Mouse (Mus musculus): ENCODE results near the gene Cmss1. TPM values are rescaled to one million over a fixed set of nuclear protein-coding genes. Genes with fewer than 3 reads are reported as not detected.
A peak's percentile ranks its signal among the peaks of the same experiment; 100 is the strongest.
"Not testable (repeated sequence)": the region's sequence is repeated elsewhere in the genome, so short reads cannot be mapped to it uniquely, and the experiment has no call there.

Cmss1 gene
- total and polyA plus RNA-seq, 2 experiments from 2014 or later, result 12.0 to 43.4 TPM

DNA sequence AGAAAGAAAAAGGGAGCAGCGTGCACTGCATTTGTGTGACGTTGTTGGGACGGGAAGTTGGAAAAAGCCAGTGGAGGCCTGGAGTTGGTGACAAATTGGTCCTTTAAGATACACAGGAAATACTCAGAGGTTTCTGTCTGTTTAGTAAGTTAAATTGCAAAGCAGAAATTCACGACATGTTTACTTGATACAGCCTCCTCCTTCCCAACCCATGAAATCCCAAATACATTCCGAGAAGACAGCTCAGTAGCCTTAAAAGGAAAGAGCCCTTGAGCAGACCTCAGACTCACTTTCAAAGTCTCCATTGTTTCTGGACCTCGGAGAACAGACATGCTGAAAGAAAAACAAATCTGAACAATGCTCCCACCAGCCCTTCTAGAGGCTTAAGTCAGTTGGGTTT lies 205.0 kb downstream of the Cmss1 start:
- ATAC-seq (no peak), DNase-seq (no peak)
- 53% methylated on average over 6 of the region's 6 CpGs for WGBS
- no peaks in the 10 kb centered on the region for H3K9me3 ChIP-seq (ENCODE audit: low read length)
- H3K36me3 ChIP-seq (ENCODE audit: insufficient read depth), result no peaks in the 10 kb centered on the region
- no peak for TF ChIP-seq CTCF (IDR thresholded peaks at IDR 0.05; ENCODE audit: low read depth)
- H3K4me1 ChIP-seq (ENCODE audit: insufficient read depth), result no peaks in the 10 kb centered on the region
- no peak overlapping the region for H3K9ac ChIP-seq
- H3K27ac ChIP-seq (ENCODE audit: low read depth, low read length), result no peak overlapping the region
- H3K4me3 ChIP-seq (ENCODE audit: low read depth, low read length), result no peak overlapping the region
- H3K27me3 ChIP-seq (ENCODE audit: insufficient read depth, low read length), result no peaks in the 10 kb centered on the region
- no peak overlapping the region for H3K4me2 ChIP-seq (ENCODE audit: low read depth)

DNA sequence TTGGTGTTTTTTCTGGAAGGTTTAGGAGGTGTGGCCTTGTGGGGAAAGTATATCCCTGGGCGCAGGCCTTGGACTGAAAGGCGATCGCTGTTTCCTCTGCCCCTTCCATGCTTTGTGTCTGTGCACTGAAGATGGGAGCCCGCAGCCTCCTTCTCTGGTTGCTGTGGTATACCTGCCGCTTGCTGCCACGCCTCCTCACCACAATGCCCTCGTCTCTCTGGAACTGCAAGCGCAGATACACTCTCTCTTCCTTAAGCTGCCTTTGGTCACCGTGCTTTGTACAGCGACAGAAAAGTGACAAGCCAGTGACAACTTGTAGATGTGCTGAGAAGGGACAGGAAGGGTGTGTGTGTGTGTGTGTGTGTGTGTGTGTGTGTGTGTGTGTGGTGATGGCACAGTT lies 207.1 kb downstream of the Cmss1 start:
- no peak overlapping the region for H3K9ac ChIP-seq
- H3K4me2 ChIP-seq (ENCODE audit: low read depth), result no peak overlapping the region
- no peak for TF ChIP-seq CTCF (IDR thresholded peaks at IDR 0.05; ENCODE audit: low read depth)
- H3K4me1 ChIP-seq (ENCODE audit: insufficient read depth), result no peaks in the 10 kb centered on the region
- no peak for DNase-seq
- no peaks in the 10 kb centered on the region for H3K27me3 ChIP-seq (ENCODE audit: insufficient read depth, low read length)
- no peak for ATAC-seq
- H3K4me3 ChIP-seq (ENCODE audit: low read depth, low read length), result no peak overlapping the region
- 87% methylated on average over 10 of the region's 10 CpGs for WGBS
- H3K9me3 ChIP-seq (ENCODE audit: low read length), result no peaks in the 10 kb centered on the region
- H3K27ac ChIP-seq (ENCODE audit: low read depth, low read length), result no peak overlapping the region
- no peaks in the 10 kb centered on the region for H3K36me3 ChIP-seq (ENCODE audit: insufficient read depth)

DNA sequence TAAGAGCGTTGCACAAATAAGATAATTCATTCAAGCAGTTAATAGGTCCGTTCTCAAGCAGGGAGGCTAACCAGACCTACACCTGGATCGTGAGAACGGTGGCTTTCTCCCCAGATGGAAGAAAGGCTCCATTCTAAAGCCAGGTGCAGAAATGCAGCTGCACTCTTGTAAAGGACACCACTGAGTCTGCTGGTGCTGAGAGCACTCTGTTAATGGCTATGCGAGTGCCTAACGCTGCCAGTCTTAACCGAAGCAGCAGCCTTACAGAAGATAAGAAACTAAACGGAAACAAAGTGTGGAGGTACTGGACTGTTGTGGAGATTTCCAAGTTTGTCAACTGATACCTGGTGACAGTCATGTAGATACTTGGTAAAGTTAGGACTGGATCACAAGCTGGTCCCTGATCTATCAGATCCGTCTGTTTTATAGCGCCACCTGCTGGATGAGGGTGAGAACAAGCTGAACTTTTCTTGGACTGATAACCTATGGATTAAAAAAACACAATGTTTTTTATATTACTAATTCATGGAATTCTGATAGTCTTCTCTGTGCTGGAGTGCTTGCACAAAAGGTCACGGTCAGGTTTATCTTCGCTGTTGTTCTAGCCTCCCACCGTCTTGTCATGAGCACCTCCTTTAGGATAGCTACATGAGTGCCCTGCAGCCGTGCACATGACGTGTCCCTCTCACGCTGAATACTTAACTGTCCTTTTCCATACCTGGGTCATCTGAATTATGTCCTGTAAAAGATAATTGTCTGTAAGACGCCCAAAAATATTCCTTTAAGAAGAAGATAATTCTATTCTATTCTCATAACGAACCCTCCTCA lies 208.1 kb downstream of the Cmss1 start:
- H3K4me2 ChIP-seq (ENCODE audit: low read depth), result no peak overlapping the region
- ATAC-seq (peak; percentile 46; the same call in 1 of the 2 replicates), DNase-seq (peak; percentile 83)
- no peaks in the 10 kb centered on the region for H3K36me3 ChIP-seq (ENCODE audit: insufficient read depth)
- H3K4me3 ChIP-seq (ENCODE audit: low read depth, low read length), result no peak overlapping the region
- H3K4me1 ChIP-seq (ENCODE audit: insufficient read depth), result no peaks in the 10 kb centered on the region
- H3K27ac ChIP-seq (ENCODE audit: low read depth, low read length), result no peak overlapping the region
- H3K27me3 ChIP-seq (ENCODE audit: insufficient read depth, low read length), result no peaks in the 10 kb centered on the region
- 54% methylated on average over 18 of the region's 18 CpGs for WGBS
- peak; percentile 83 for TF ChIP-seq CTCF (IDR thresholded peaks at IDR 0.05; ENCODE audit: low read depth)
- no peak overlapping the region for H3K9ac ChIP-seq
- H3K9me3 ChIP-seq (ENCODE audit: low read length), result no peaks in the 10 kb centered on the region

- no peak for DNase-seq
- ATAC-seq, result peak; percentile 32; the same call in 1 of the 2 replicates
- 70% methylated on average over 6 of the region's 6 CpGs for WGBS
- Histone ChIP-seq H3K36me3 (ENCODE audit: insufficient read depth) (no peaks in the 10 kb centered on the region), H3K27me3 (ENCODE audit: insufficient read depth, low read length) (no peaks in the 10 kb centered on the region), H3K4me2 (ENCODE audit: low read depth) (no peak overlapping the region), H3K27ac (ENCODE audit: low read depth, low read length) (no peak overlapping the region), H3K4me1 (ENCODE audit: insufficient read depth) (no peaks in the 10 kb centered on the region), H3K9me3 (ENCODE audit: low read length) (no peaks in the 10 kb centered on the region), H3K9ac (no peak overlapping the region), H3K4me3 (ENCODE audit: low read depth, low read length) (no peak overlapping the region)
- no peak for TF ChIP-seq CTCF (IDR thresholded peaks at IDR 0.05; ENCODE audit: low read depth)
Observed at GRCm38 (mm10) chr16:57397845-57398244, 208.8 kb downstream of the Cmss1 start.

DNA sequence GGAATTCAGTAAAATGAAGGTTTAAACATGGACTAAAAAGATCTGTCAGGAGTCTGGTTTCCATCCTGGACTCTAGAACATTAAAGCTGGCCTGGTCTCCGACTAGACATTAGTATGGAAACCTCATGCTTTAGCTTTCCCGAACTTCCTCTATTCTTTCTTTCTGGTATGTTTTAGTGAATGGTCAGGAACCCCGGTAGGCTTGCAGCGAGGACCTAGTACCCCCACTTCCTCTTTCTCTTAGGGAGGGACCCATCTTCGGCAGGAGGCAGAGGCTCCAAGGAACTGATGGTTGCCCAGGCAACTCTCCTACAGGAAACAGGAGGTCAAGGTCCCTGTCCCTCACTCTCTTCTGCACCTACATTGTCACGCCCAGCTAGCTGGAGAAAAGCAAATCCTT lies 210.4 kb downstream of the Cmss1 start:
- H3K9ac ChIP-seq, result no peak overlapping the region
- H3K9me3 ChIP-seq (ENCODE audit: low read length), result no peaks in the 10 kb centered on the region
- 86% methylated on average over 6 of the region's 6 CpGs for WGBS
- no peak overlapping the region for H3K4me2 ChIP-seq (ENCODE audit: low read depth)
- no peak for DNase-seq
- no peak for ATAC-seq
- no peak overlapping the region for H3K27ac ChIP-seq (ENCODE audit: low read depth, low read length)
- no peak overlapping the region for H3K4me3 ChIP-seq (ENCODE audit: low read depth, low read length)
- no peak for TF ChIP-seq CTCF (IDR thresholded peaks at IDR 0.05; ENCODE audit: low read depth)
- no peaks in the 10 kb centered on the region for H3K27me3 ChIP-seq (ENCODE audit: insufficient read depth, low read length)
- no peaks in the 10 kb centered on the region for H3K36me3 ChIP-seq (ENCODE audit: insufficient read depth)
- no peaks in the 10 kb centered on the region for H3K4me1 ChIP-seq (ENCODE audit: insufficient read depth)

DNA sequence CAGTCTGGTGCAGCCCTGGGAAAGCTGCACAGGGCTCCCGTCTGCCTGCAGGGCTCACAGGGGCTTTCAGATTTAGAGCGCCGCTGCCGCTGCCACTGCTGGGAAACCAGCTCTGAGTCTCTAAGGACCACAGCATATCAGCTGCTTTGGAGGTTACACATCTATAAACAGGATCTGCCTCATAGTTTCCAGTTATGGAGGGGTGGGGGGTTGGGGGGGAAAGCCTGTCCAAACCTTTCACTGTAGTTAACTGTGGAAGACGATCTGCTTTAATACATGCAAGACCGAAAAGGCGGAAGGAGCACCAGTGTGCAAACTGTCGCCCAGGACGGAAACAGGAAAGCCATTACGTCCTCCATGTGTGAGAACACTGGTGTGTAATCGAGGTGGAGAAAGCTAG lies 213.5 kb downstream of the Cmss1 start:
- no peak overlapping the region for H3K4me2 ChIP-seq (ENCODE audit: low read depth)
- no peaks in the 10 kb centered on the region for H3K9me3 ChIP-seq (ENCODE audit: low read length)
- TF ChIP-seq CTCF (IDR thresholded peaks at IDR 0.05; ENCODE audit: low read depth), result no peak
- no peaks in the 10 kb centered on the region for H3K27me3 ChIP-seq (ENCODE audit: insufficient read depth, low read length)
- DNase-seq, result peak; percentile 10
- WGBS, result 61% methylated on average over 11 of the region's 11 CpGs
- no peak overlapping the region for H3K27ac ChIP-seq (ENCODE audit: low read depth, low read length)
- no peaks in the 10 kb centered on the region for H3K36me3 ChIP-seq (ENCODE audit: insufficient read depth)
- H3K4me1 ChIP-seq (ENCODE audit: insufficient read depth), result no peaks in the 10 kb centered on the region
- no peak overlapping the region for H3K4me3 ChIP-seq (ENCODE audit: low read depth, low read length)
- no peak for ATAC-seq
- H3K9ac ChIP-seq, result no peak overlapping the region

- Histone ChIP-seq H3K27me3 (ENCODE audit: insufficient read depth, low read length) (no peaks in the 10 kb centered on the region), H3K4me1 (ENCODE audit: insufficient read depth) (no peaks in the 10 kb centered on the region), H3K4me3 (ENCODE audit: low read depth, low read length) (no peak overlapping the region), H3K9ac (no peak overlapping the region), H3K9me3 (ENCODE audit: low read length) (no peaks in the 10 kb centered on the region), H3K4me2 (ENCODE audit: low read depth) (no peak overlapping the region), H3K27ac (ENCODE audit: low read depth, low read length) (no peak overlapping the region), H3K36me3 (ENCODE audit: insufficient read depth) (no peaks in the 10 kb centered on the region)
- WGBS, result 78% methylated on average over 2 of the region's 2 CpGs
- DNase-seq, result no peak
- no peak for ATAC-seq
- no peak for TF ChIP-seq CTCF (IDR thresholded peaks at IDR 0.05; ENCODE audit: low read depth)
Observed at GRCm38 (mm10) chr16:57392461-57392860, 214.2 kb downstream of the Cmss1 start.

DNA sequence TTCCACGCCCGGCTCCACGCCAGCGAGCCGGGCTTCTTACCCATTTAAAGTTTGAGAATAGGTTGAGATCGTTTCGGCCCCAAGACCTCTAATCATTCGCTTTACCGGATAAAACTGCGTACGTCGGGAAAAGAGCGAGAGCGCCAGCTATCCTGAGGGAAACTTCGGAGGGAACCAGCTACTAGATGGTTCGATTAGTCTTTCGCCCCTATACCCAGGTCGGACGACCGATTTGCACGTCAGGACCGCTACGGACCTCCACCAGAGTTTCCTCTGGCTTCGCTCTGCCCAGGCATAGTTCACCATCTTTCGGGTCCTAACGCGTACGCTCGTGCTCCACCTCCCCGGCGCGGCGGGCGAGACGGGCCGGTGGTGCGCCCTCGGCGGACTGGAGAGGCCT lies 215.5 kb downstream of the Cmss1 start:
- H3K36me3 ChIP-seq (ENCODE audit: insufficient read depth); H3K9me3 ChIP-seq (ENCODE audit: low read length); H3K4me3 ChIP-seq (ENCODE audit: low read depth, low read length); ATAC-seq; H3K9ac ChIP-seq; H3K27ac ChIP-seq (ENCODE audit: low read depth, low read length); DNase-seq; H3K4me1 ChIP-seq (ENCODE audit: insufficient read depth); H3K4me2 ChIP-seq (ENCODE audit: low read depth); H3K27me3 ChIP-seq (ENCODE audit: insufficient read depth, low read length): not testable (repeated sequence)
- 40% methylated on average over 26 of the region's 39 CpGs for WGBS

All from forebrain, postnatal 0 days (tissue).